Mouse (Mus musculus) spleen, embryonic (tissue): ENCODE measurements at regions not wholly inside any gene's neighbourhood (a gene's known extent, or its start where the extent isn't known, plus 50 kb on each side); places are given as distances from the start of the nearest gene placed in this dataset.

Experiments
- CTCF ChIA-PET: fragments of 350-600 bp; sonication (Branson Sonifier 250); formaldehyde crosslinking; loops from one replicate; lab custom pipeline; 2022; lab: Charles Lee

GRCm38 (mm10) chr10:68842023-68842735 is 118.7 kb downstream of the Tmem26 start:
- CTCF ChIA-PET: no interaction called here

- CTCF ChIA-PET: no interaction called here
These were observed 120.6 kb downstream of the Tmem26 start for GRCm38 (mm10) chr10:68844066-68844465.

- CTCF ChIA-PET: no interaction called here
These were observed 121.2 kb downstream of the Tmem26 start for GRCm38 (mm10) chr10:68844596-68844995.

- CTCF ChIA-PET: interaction anchor here (0.7 kb wide), 1 partner anchor 29 kb away, joined by 3 read pairs; no protein-coding TSS in a partner anchor
These were observed 127.7 kb downstream of the Tmem26 start for GRCm38 (mm10) chr10:68851153-68851552.

GRCm38 (mm10) chr10:68855934-68856891 is 132.8 kb downstream of the Tmem26 start:
- CTCF ChIA-PET: interaction anchor here (0.6 to 0.7 kb wide), 2 partner anchors 21 to 1135 kb away, joined by 3 to 4 read pairs; no protein-coding TSS in a partner anchor

- CTCF ChIA-PET: interaction anchor here (0.6 kb wide), 1 partner anchor 75 kb away, joined by 4 read pairs; no protein-coding TSS in a partner anchor
These were observed 141.3 kb downstream of the Tmem26 start for GRCm38 (mm10) chr10:68864606-68865378.

- CTCF ChIA-PET: no interaction called here
These were observed 142.3 kb downstream of the Tmem26 start for GRCm38 (mm10) chr10:68865776-68866175.

- CTCF ChIA-PET: no interaction called here
These were observed 143.9 kb downstream of the Tmem26 start for GRCm38 (mm10) chr10:68867361-68867760.

- CTCF ChIA-PET: no interaction called here
These were observed 148.7 kb downstream of the Tmem26 start for GRCm38 (mm10) chr10:68872102-68872501.

- CTCF ChIA-PET: no interaction called here
These were observed 152.2 kb downstream of the Tmem26 start for GRCm38 (mm10) chr10:68875641-68876040.

GRCm38 (mm10) chr10:68893100-68893841 is 169.8 kb downstream of the Tmem26 start:
- CTCF ChIA-PET: no interaction called here

- CTCF ChIA-PET: no interaction called here
These were observed 170.7 kb downstream of the Tmem26 start for GRCm38 (mm10) chr10:68894121-68894520.

GRCm38 (mm10) chr10:68897524-68897923 is 174.1 kb downstream of the Tmem26 start:
- CTCF ChIA-PET: interaction anchor here (0.6 kb wide), 1 partner anchor 276 kb away, joined by 3 read pairs; no protein-coding TSS in a partner anchor

- CTCF ChIA-PET: no interaction called here
These were observed 177.7 kb downstream of the Tmem26 start for GRCm38 (mm10) chr10:68901168-68901567.

- CTCF ChIA-PET: no interaction called here
These were observed 179.2 kb downstream of the Tmem26 start for GRCm38 (mm10) chr10:68902670-68903069.

GRCm38 (mm10) chr10:68904337-68904736 is 180.9 kb downstream of the Tmem26 start:
- CTCF ChIA-PET: no interaction called here

GRCm38 (mm10) chr10:68908236-68908635 is 184.8 kb downstream of the Tmem26 start:
- CTCF ChIA-PET: no interaction called here

GRCm38 (mm10) chr10:68909018-68909417 is 185.6 kb downstream of the Tmem26 start:
- CTCF ChIA-PET: interaction anchor here (0.6 kb wide), 1 partner anchor 444 kb away, joined by 3 read pairs; no protein-coding TSS in a partner anchor

GRCm38 (mm10) chr10:68916147-68916546 is 192.7 kb downstream of the Tmem26 start:
- CTCF ChIA-PET: no interaction called here

- CTCF ChIA-PET: no interaction called here
These were observed 212.4 kb downstream of the Tmem26 start for GRCm38 (mm10) chr10:68935843-68936242.

- CTCF ChIA-PET: no interaction called here
These were observed 208.0 kb upstream of the Rhobtb1 start for GRCm38 (mm10) chr10:68943239-68943638.
